Mouse (Mus musculus) heart, postnatal 10 days (tissue): ENCODE results near the gene Hbb-y. TPM values are rescaled to one million over a fixed set of nuclear protein-coding genes. Genes with fewer than 3 reads are reported as not detected.
"Not testable (repeated sequence)": the region's sequence is repeated elsewhere in the genome, so short reads cannot be mapped to it uniquely, and the experiment has no call there.

Experiments
- DNase-seq, 2 experiments: peaks; one replicate each; pipeline ENCODE4 v3.0.0; 2021
- intact Hi-C: fragments of 180-260 bp; cut with DNase I; formaldehyde crosslinking; loops from one replicate; pipeline ENCODE4 v1.15.1; 2025
- total RNA-seq, 2 experiments: library from RNA; stranded (reverse); gene quantifications; 2 replicates each; pipeline ENCODE4 v1.2.3; 2021

Gene Hbb-y
- total RNA-seq, 2 experiments from 2014 or later, result not detected

- intact Hi-C loops, result no loop called here
- no peak for DNase-seq
These were observed 39.2 kb downstream of the Hbb-y start, which contains the start of gene Hbb-bt for GRCm38 (mm10) chr7:103813766-103814165. Gene Hbb-bt, minus strand, starts transcription at chr7:103813996.

DNA sequence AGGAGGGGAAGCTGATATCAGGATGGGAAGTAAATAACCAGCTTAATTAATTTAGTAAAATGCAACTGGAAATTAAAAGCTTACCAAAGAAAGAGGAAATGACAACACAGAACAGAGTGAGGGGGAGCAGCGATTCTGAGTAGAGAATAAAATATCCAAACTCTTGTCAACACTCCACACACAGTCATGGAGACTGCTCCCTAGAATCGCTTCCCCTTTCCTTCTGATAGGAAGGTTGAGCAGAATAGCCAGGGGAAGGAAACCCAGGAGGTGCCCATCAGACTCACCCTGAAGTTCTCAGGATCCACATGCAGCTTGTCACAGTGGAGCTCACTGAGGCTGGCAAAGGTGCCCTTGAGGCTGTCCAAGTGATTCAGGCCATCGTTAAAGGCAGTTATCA is 39.9 kb downstream of the Hbb-y start:
- DNase-seq, intact Hi-C loops: not testable (repeated sequence)

GRCm38 (mm10) chr7:103812174-103812573 is 40.8 kb downstream of the Hbb-y start:
- intact Hi-C loops, result no loop called here
- DNase-seq, result no peak

- DNase-seq, result no peak
These were observed 41.7 kb downstream of the Hbb-y start for GRCm38 (mm10) chr7:103811223-103811845.

GRCm38 (mm10) chr7:103810746-103811145 is 42.3 kb downstream of the Hbb-y start:
- no peak for DNase-seq
- intact Hi-C loops, result no loop called here

More at GRCm38 (mm10) chr7:103811223-103811845, 41.7 kb downstream of the Hbb-y start:
- intact Hi-C loops, result no loop called here

DNA sequence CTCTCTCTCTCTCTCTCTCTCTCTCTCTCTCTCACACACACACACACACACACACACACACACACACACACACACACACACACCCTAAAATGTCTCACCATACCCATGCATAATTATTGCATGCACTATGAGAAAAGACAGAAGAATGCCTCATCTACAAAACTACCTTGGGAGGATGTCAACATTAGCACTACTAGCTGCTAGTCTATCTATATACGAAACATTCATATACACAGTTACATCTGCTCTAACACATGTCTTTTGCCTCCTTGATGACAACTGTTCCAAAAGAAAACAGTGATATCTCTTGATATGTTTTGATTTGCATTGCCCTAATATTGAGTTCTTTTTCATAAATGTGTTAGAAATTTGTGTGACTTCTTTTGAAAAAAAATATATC is 42.7 kb downstream of the Hbb-y start:
- intact Hi-C loops, result no loop called here
- DNase-seq, result no peak

GRCm38 (mm10) chr7:103809801-103810155 is 43.2 kb downstream of the Hbb-y start:
- intact Hi-C loops, result no loop called here
- DNase-seq, result no peak

GRCm38 (mm10) chr7:103808971-103809800 is 43.8 kb downstream of the Hbb-y start:
- DNase-seq, result no peak
- intact Hi-C loops, result no loop called here

- intact Hi-C loops, DNase-seq: not testable (repeated sequence)
These were observed 44.9 kb downstream of the Hbb-y start for GRCm38 (mm10) chr7:103808120-103808519.

GRCm38 (mm10) chr7:103806856-103807255 is 46.2 kb downstream of the Hbb-y start:
- intact Hi-C loops, result no loop called here
- DNase-seq, result peak; percentile 2 to 35

Other genes starting within 250 kb of the Hbb-y start
- not detected for gene Olfr620, start 240.7 kb downstream of the Hbb-y start, total RNA-seq
- not detected for gene Olfr622, start 210.5 kb downstream of the Hbb-y start, total RNA-seq
- not detected for gene Olfr623, start 189.5 kb downstream of the Hbb-y start, total RNA-seq
- gene Olfr624, start 182.0 kb downstream of the Hbb-y start, total RNA-seq, result not detected
- not detected for gene Olfr625-ps1, start 170.5 kb downstream of the Hbb-y start, total RNA-seq
- not detected for gene Olfr243, start 138.5 kb downstream of the Hbb-y start, total RNA-seq
- not detected for gene Olfr628, start 122.8 kb downstream of the Hbb-y start, total RNA-seq
- not detected for gene Olfr629, start 108.3 kb downstream of the Hbb-y start, total RNA-seq
- gene Olfr630, start 95.9 kb downstream of the Hbb-y start, total RNA-seq, result not detected
- gene Olfr69, start 81.6 kb downstream of the Hbb-y start, total RNA-seq, result not detected
- not detected for gene Olfr68, start 73.5 kb downstream of the Hbb-y start, total RNA-seq
- gene Olfr67, start 61.4 kb downstream of the Hbb-y start, total RNA-seq, result not detected
- 1,000 to 10,000 TPM in 1 of 2 experiments, 100 to 1,000 TPM in 1; 560 to 1,219 TPM for gene Hbb-bt, start 39.2 kb downstream of the Hbb-y start, total RNA-seq
- gene Hbb-bs, start 25.1 kb downstream of the Hbb-y start, total RNA-seq, result 1,000 to 10,000 TPM; 4,406 to 9,811 TPM
- not detected for gene Hbb-bh2, start 12.7 kb downstream of the Hbb-y start, total RNA-seq
- gene Hbb-bh1, start 10.1 kb downstream of the Hbb-y start, total RNA-seq, result not detected
- gene Olfr66, start 33.0 kb upstream of the Hbb-y start, total RNA-seq, result not detected
- gene Olfr64, start 41.3 kb upstream of the Hbb-y start, total RNA-seq, result not detected
- not detected for gene Olfr65, start 50.3 kb upstream of the Hbb-y start, total RNA-seq
- not detected for gene Olfr631, start 75.6 kb upstream of the Hbb-y start, total RNA-seq
- not detected for gene Olfr632, start 81.1 kb upstream of the Hbb-y start, total RNA-seq
- gene Olfr633, start 91.2 kb upstream of the Hbb-y start, total RNA-seq, result not detected
- gene Olfr635, start 117.9 kb upstream of the Hbb-y start, total RNA-seq, result not detected
- gene Olfr638, start 145.5 kb upstream of the Hbb-y start, total RNA-seq, result not detected
- gene Olfr639, start 164.1 kb upstream of the Hbb-y start, total RNA-seq, result not detected
- not detected for gene Olfr640, start 172.4 kb upstream of the Hbb-y start, total RNA-seq
- not detected for gene Olfr641, start 182.2 kb upstream of the Hbb-y start, total RNA-seq
- not detected for gene Olfr642, start 199.4 kb upstream of the Hbb-y start, total RNA-seq
- not detected for gene 4930516K23Rik, start 208.2 kb upstream of the Hbb-y start, total RNA-seq
- gene Olfr644, start 218.7 kb upstream of the Hbb-y start, total RNA-seq, result not detected
- gene Olfr645, start 232.2 kb upstream of the Hbb-y start, total RNA-seq, result not detected